Mouse (Mus musculus) brown adipose tissue, adult 24 weeks (tissue): Measurements from ENCODE around the gene Ppp1r32. TPM values are rescaled to one million over a fixed set of nuclear protein-coding genes. Genes with fewer than 3 reads are reported as not detected.

Experiments used
- polyA plus RNA-seq: library from polyadenylated mRNA; stranded (reverse); fragments of >200 nt; gene quantifications from 2 replicates; pipeline ENCODE4 v1.2.4, GENCODE M21; 2012; ENCODE audit not compliant: missing spikeins, insufficient read depth, insufficient read length

The Ppp1r32 gene
- polyA plus RNA-seq, 1 experiment, result not detected

Other genes with a start within 250 kb of the Ppp1r32 start
- 0.44 and 0.50 TPM in 2 replicates for gene Myrf, start 242.2 kb downstream of the Ppp1r32 start, polyA plus RNA-seq
- gene Dagla, start 178.1 kb downstream of the Ppp1r32 start, polyA plus RNA-seq, result 11.9 and 14.2 TPM in 2 replicates
- gene Syt7, start 93.8 kb downstream of the Ppp1r32 start, polyA plus RNA-seq, result 2.3 TPM in 2 replicates
- not detected in 2 replicates for gene Lrrc10b, start 25.5 kb downstream of the Ppp1r32 start, polyA plus RNA-seq
- 18.5 and 18.6 TPM in 2 replicates for gene Cpsf7, start 42.3 kb upstream of the Ppp1r32 start, polyA plus RNA-seq
- gene Sdhaf2, start 43.2 kb upstream of the Ppp1r32 start, polyA plus RNA-seq, result 57.1 and 65.5 TPM in 2 replicates
- 11.0 and 15.9 TPM in 2 replicates for gene Tmem216, start 73.3 kb upstream of the Ppp1r32 start, polyA plus RNA-seq
- 7.2 TPM in 2 replicates for gene Cyb561a3, start 94.2 kb upstream of the Ppp1r32 start, polyA plus RNA-seq
- gene Tmem138, start 94.4 kb upstream of the Ppp1r32 start, polyA plus RNA-seq, result 5.0 and 6.6 TPM in 2 replicates
- gene Ddb1, start 122.4 kb upstream of the Ppp1r32 start, polyA plus RNA-seq, result 89.1 and 92.5 TPM in 2 replicates
- gene Tkfc, start 122.7 kb upstream of the Ppp1r32 start, polyA plus RNA-seq, result 8.0 and 11.4 TPM in 2 replicates
- not detected in 2 replicates for gene Vwce, start 151.3 kb upstream of the Ppp1r32 start, polyA plus RNA-seq
- gene Pga5, start 195.1 kb upstream of the Ppp1r32 start, polyA plus RNA-seq, result not detected in 2 replicates
- 8.5 and 10.1 TPM in 2 replicates for gene Vps37c, start 205.8 kb upstream of the Ppp1r32 start, polyA plus RNA-seq